Mouse (Mus musculus) lung, postnatal 36 days (tissue): ENCODE measurements at regions not wholly inside any gene's neighbourhood (a gene's known extent, or its start where the extent isn't known, plus 50 kb on each side); places are given as distances from the start of the nearest gene placed in this dataset.

ENCODE experiments used
- DNase-seq: peaks from one replicate; pipeline ENCODE4 v3.0.0; 2022; ENCODE audit warnings: mixed read lengths

GRCm38 (mm10) chr16:78877941-78878340 is 52.8 kb upstream of the Chodl start:
- no peak for DNase-seq

GRCm38 (mm10) chr16:78859006-78859405 is 71.7 kb upstream of the Chodl start:
- no peak for DNase-seq

DNA sequence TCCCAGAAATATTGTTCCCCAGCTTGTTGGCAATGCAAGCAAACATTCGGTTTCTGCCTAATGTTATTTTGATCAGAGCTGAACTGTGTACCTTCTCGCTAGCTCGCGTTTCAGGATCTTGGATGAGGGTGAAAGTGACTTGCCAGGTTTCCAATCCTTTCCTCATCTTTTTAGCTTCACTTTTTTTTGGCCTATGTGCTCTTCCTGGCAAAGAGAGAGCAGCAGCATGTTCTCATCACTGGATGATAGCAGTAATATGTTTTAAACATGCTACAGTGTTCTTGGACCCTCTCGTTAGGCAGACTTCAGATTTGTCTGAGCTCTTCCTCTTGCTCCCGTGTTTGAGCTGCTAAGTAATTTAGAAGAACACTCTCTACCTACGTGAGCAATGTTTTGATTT is 99.8 kb upstream of the Chodl start:
- no peak for DNase-seq

GRCm38 (mm10) chr16:78827739-78828138 is 103.0 kb upstream of the Chodl start:
- DNase-seq: no peak

DNA sequence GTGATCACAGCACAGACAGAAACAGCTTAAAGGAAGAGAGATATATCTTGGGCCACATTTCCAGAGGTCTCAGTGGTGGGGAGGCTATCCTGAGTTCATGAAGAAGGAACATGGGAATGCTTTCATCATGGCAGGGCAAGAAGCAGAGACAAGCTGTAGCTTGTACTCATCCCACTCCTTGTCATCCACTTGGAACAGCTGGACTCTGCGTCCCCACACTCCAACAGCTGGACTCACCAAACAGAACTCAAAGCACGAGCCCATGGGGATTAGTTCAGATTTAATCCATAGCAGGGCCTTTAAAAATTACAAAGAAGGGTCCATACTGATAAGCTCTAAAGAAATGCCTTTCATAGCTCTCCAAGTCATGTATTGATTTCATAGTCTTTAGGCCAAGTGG is 140.7 kb upstream of the Chodl start:
- DNase-seq: peak; percentile 45

GRCm38 (mm10) chr16:78759226-78759625 is 171.5 kb upstream of the Chodl start:
- DNase-seq: no peak

DNA sequence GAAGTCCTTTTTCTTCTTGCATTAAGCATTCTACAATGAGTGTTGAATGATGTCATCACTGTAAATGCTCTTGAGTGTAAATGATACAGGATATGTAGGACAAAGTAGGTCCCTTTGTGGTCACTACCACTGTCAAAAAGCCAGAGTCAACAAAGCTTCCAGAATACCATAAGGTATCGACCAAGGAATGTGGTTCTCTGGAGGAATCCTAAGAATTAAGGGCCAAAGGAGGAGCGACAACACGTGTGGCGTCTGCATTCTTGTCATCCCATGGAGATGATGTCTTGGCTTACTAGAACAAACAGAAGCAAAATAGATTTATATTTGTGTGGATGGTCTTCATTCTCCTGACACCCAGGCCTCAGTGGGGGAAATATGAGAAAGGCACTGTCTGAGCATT is 161.4 kb upstream of the D16Ertd472e start:
- no peak for DNase-seq

GRCm38 (mm10) chr16:78730583-78731501 is 154.3 kb upstream of the D16Ertd472e start:
- peak; percentile 15 for DNase-seq

DNA sequence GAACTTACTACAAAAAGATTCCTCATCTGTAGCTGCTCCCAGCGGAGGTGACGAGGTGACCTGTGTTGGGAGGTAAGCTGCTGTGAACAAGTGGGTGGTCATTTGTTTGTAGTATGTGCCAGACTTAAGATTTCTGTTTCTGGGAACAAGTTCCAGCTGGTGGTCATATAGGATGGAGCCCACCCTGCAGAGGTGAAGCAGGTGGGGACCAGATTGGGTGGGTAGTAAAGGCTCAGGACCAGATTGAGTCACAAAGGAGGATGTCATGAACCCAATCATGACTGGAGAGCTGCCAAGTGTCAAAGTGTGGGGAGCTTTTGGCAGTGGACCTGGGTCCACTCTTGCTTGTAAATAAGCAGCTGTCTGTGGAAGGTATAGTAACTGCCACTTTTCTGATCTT is 149.0 kb upstream of the D16Ertd472e start:
- no peak for DNase-seq

GRCm38 (mm10) chr16:78709943-78710342 is 133.4 kb upstream of the D16Ertd472e start:
- no peak for DNase-seq

DNA sequence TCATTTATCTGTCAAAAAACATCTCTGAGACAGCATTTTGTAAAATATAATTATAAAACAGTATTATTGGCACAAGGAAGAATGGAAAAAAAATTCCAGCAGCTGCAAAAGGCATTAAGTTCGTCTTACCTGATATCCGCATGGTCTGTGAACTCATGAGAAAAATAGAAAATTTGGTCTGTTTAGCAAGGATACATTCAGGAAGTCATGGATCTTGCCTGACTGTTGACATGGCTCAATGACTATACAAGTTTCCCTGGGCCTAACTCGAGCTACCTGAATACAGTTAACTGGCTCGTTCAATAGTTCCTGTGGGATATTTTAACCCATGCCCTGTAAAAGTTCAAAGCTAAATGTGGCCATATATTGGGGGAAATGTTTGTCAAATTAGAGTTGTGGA is 131.1 kb upstream of the D16Ertd472e start:
- DNase-seq: no peak

GRCm38 (mm10) chr16:78707165-78707564 is 130.7 kb upstream of the D16Ertd472e start:
- DNase-seq: no peak

DNA sequence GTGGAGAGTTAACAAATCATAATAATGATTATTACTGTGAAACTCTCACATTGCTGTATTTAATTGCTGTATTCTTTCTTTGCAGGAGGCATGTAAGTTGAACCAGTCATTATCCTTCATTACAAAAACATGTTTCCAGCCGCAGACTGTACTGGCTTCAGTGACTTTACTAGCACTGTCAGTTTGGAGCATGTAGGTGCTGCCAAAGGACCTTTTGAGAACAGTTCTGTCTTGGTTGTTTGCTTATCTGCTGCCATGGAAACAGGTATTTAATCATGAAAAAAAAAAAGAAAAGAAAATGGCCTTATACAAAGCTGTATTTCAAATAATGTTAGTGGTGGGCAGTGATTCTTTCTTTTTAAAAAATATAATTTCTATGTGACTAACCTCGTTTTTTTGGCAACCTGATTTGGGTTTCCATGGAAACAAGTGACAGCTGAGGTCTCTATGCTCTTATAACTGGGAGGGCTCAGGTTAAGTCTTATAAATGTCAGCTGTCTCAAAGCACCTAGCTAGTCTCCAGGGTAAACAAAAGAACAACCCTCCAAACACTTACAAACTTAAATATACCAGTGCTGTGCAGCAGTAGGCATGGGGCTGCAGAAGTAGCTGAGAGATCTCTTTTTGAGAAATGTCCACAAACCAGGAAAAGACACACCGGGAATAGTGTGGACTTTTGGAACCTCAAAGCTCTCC is 121.2 kb upstream of the D16Ertd472e start:
- peak; percentile 11 for DNase-seq

DNA sequence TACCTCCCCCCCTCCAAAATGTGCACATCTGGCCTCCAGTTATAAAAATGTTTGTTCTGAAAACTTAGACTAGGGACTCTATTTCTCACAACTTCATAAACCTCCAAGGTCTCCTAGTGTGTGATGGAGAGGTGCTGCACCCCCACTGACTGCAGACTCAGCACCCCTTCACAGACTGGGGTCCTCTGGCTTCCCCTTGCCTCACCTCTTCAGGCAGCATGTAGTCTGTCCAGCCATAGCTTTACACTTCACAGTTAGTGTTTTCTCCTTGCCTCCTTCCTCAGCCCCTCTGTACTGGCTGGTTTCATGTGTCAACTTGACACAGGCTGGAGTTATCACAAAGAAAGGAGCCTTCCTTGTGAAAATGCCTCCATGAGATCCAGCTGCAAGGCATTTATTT is 111.7 kb upstream of the D16Ertd472e start:
- no peak for DNase-seq

- DNase-seq: no peak
These were observed 108.7 kb upstream of the D16Ertd472e start for GRCm38 (mm10) chr16:78685160-78685559.

- no peak for DNase-seq
These were observed 107.5 kb upstream of the D16Ertd472e start for GRCm38 (mm10) chr16:78684031-78684430.

DNA sequence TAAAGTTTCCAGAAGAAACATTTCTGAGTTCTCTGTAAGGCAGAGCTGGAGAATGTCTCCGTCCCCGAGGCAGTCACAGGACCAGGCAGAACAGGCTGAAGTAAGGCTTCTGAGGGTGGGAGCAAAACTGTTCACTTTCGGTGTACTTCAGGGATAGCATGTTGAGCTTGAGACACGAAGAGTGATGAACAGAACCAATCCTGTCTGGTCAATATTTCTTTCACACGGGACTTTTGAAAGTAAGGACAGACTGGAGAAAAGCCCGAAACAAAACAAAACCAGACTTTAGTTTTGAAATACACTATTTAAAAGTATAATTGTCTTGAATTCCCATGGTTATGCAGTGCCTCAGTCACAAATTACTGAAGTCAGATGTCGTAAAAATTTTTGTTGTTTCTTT is 84.6 kb upstream of the D16Ertd472e start:
- DNase-seq: no peak

DNA sequence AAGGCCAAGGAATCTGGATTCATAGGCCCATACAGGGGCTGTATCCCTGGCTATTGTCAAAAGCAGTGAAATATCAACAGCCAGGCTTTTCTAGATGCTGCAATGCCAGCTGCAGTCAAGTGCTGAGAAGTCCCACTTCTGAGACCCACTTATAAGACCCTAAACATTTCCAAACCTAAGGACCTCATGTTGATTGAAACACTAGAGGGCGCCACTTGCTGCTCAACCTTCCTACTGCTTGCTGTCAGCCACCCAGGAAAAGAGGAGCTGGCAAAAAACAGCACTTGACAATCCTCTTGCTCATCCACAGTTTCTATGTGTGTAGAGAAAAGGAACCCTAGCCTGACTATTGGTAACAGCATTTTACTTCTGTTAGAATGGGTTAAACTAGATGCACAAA is 68.2 kb upstream of the D16Ertd472e start:
- DNase-seq: peak; percentile 29

GRCm38 (mm10) chr16:78641717-78642116 is 65.2 kb upstream of the D16Ertd472e start:
- no peak for DNase-seq

DNA sequence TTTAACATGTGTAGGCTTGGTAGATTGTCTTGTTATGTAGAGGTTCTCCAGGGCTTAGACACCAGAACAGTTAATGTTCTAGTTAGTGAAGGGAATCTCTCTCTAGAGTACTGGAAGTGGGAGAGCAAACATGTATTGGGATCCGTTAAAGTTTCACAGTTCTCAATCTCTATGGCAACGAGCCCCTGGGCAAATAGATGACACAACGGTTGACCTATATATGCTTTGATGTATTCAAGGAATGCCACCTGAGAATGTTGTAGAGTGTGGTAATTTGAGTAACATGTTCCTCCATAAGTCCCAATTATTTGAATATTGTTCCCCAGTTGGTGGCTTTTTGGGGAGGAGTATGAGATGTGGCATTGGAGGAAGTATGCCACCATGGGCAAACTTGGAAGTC is 64.7 kb upstream of the D16Ertd472e start:
- DNase-seq: no peak

DNA sequence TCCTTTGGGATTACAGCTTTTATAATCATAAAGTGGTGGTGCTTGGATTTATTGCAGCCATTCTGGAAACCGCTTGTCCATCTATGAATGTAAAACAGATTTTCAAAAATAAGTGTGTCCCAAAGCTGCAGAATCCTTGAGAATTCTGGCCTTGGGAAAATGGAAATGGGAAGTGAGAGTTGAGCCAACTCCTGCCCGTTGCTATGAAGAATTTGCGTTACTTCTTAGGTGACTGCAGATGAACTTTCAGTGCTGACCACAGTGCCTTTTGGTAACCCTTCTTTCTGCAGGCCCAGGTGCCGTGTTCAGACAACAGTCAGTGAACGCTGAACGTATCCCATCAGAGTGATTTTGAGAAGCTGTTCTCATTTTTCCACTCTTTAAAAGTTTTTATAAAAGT is 60.9 kb upstream of the D16Ertd472e start:
- no peak for DNase-seq

DNA sequence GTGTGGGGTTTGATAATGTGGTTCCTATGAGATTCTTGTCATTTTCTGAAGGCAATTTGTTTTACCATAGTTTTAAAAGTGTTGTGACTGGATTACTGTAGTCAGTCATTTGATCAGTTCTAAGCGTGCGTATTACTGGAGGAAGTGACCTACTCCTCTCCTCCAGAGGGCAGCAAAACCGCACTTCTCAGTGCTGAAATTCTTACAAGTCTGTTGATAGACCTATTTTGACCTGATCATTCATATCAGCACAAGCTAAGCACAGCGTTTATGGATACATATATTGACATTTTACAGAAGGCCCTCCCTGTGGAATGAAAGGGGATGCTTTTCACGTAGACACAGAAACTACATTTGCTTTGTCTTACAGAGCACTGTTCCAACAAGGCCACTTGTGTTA is 60.5 kb upstream of the D16Ertd472e start:
- DNase-seq: peak; percentile 46

GRCm38 (mm10) chr16:78635774-78636173 is 59.3 kb upstream of the D16Ertd472e start:
- DNase-seq: no peak

- peak; percentile 85 for DNase-seq
These were observed 58.7 kb upstream of the D16Ertd472e start for GRCm38 (mm10) chr16:78635257-78635656.
